Mouse (Mus musculus): ENCODE results near the gene Lama2. TPM values are rescaled to one million over a fixed set of nuclear protein-coding genes. Genes with fewer than 3 reads are reported as not detected.

The Lama2 gene
- 4.7 and 6.1 TPM in 2 replicates for polyA plus RNA-seq (2015; fragmentation: Nextera tagmentation; extraction: Ambion mirVana)

- H3K36me3 ChIP-seq (ENCODE audit: control insufficient read depth, insufficient read depth, low read length): no peaks in the 10 kb centered on the region
- no peak within 1 kb of the TSS for H3K27ac ChIP-seq (ENCODE audit: low read length)
- no peak within 1 kb of the TSS for H3K4me2 ChIP-seq (ENCODE audit: low read depth, low read length)
- no peak for ATAC-seq
- no peak within 1 kb of the TSS for H3K4me3 ChIP-seq (ENCODE audit: low read length)
- H3K4me1 ChIP-seq (ENCODE audit: control insufficient read depth, insufficient read depth, low read length): peaks cover 3% of the 10 kb centered on the region; the same call in 1 of the 2 replicates
- no peaks in the 10 kb centered on the region for H3K27me3 ChIP-seq (replicated peaks; ENCODE audit: control insufficient read depth, insufficient read depth, low read length)
- no peaks in the 10 kb centered on the region for H3K9me3 ChIP-seq (ENCODE audit: control insufficient read depth, low read length)
- H3K9ac ChIP-seq (ENCODE audit: low read depth, low read length): no peak within 1 kb of the TSS
- 92% methylated on average over 3 of the region's 3 CpGs for WGBS
Observed at GRCm38 (mm10) chr10:27619658-27620057, at the start of gene Lama2. Gene Lama2, minus strand, starts transcription at chr10:27619758.

GRCm38 (mm10) chr10:27664391-27664790 lies 44.8 kb upstream of the Lama2 start:
- 87% methylated on average over 1 of the region's 1 CpGs for WGBS
- no peak overlapping the region for H3K4me2 ChIP-seq (ENCODE audit: low read depth, low read length)
- H3K36me3 ChIP-seq (ENCODE audit: control insufficient read depth, insufficient read depth, low read length): no peaks in the 10 kb centered on the region
- no peak overlapping the region for H3K9ac ChIP-seq (ENCODE audit: low read depth, low read length)
- no peaks in the 10 kb centered on the region for H3K4me1 ChIP-seq (ENCODE audit: control insufficient read depth, insufficient read depth, low read length)
- no peak overlapping the region for H3K4me3 ChIP-seq (ENCODE audit: low read length)
- ATAC-seq: no peak
- no peak overlapping the region for H3K27ac ChIP-seq (ENCODE audit: low read length)
- H3K27me3 ChIP-seq (replicated peaks; ENCODE audit: control insufficient read depth, insufficient read depth, low read length): no peaks in the 10 kb centered on the region
- no peaks in the 10 kb centered on the region for H3K9me3 ChIP-seq (ENCODE audit: control insufficient read depth, low read length)

GRCm38 (mm10) chr10:27663396-27663795 lies 43.8 kb upstream of the Lama2 start:
- ATAC-seq: no peak
- H3K27ac ChIP-seq (ENCODE audit: low read length): no peak overlapping the region
- no peaks in the 10 kb centered on the region for H3K27me3 ChIP-seq (replicated peaks; ENCODE audit: control insufficient read depth, insufficient read depth, low read length)
- WGBS: 32% methylated on average over 1 of the region's 1 CpGs
- no peak overlapping the region for H3K4me2 ChIP-seq (ENCODE audit: low read depth, low read length)
- no peak overlapping the region for H3K9ac ChIP-seq (ENCODE audit: low read depth, low read length)
- no peaks in the 10 kb centered on the region for H3K9me3 ChIP-seq (ENCODE audit: control insufficient read depth, low read length)
- no peaks in the 10 kb centered on the region for H3K36me3 ChIP-seq (ENCODE audit: control insufficient read depth, insufficient read depth, low read length)
- no peak overlapping the region for H3K4me3 ChIP-seq (ENCODE audit: low read length)
- H3K4me1 ChIP-seq (ENCODE audit: control insufficient read depth, insufficient read depth, low read length): no peaks in the 10 kb centered on the region

- Histone ChIP-seq H3K4me3 (ENCODE audit: low read length) (no peak overlapping the region), H3K4me1 (ENCODE audit: control insufficient read depth, insufficient read depth, low read length) (0 out of 2 replicates have a peak, but pooled peaks cover 3% of the 10 kb centered on the region), H3K4me2 (ENCODE audit: low read depth, low read length) (no peak overlapping the region), H3K36me3 (ENCODE audit: control insufficient read depth, insufficient read depth, low read length) (no peaks in the 10 kb centered on the region), H3K27ac (ENCODE audit: low read length) (no peak overlapping the region), H3K9me3 (ENCODE audit: control insufficient read depth, low read length) (no peaks in the 10 kb centered on the region), H3K27me3 (replicated peaks; ENCODE audit: control insufficient read depth, insufficient read depth, low read length) (no peaks in the 10 kb centered on the region), H3K9ac (ENCODE audit: low read depth, low read length) (no peak overlapping the region)
- no peak for ATAC-seq
- WGBS: 86% methylated on average over 4 of the region's 4 CpGs
Observed at GRCm38 (mm10) chr10:27654164-27654563, 34.6 kb upstream of the Lama2 start.

GRCm38 (mm10) chr10:27652694-27653335 lies 33.3 kb upstream of the Lama2 start:
- H3K4me1 ChIP-seq (ENCODE audit: control insufficient read depth, insufficient read depth, low read length): 0 out of 2 replicates have a peak, but pooled peaks cover 3% of the 10 kb centered on the region
- no peaks in the 10 kb centered on the region for H3K27me3 ChIP-seq (replicated peaks; ENCODE audit: control insufficient read depth, insufficient read depth, low read length)
- H3K4me3 ChIP-seq (ENCODE audit: low read length): no peak overlapping the region
- H3K36me3 ChIP-seq (ENCODE audit: control insufficient read depth, insufficient read depth, low read length): no peaks in the 10 kb centered on the region
- H3K9me3 ChIP-seq (ENCODE audit: control insufficient read depth, low read length): no peaks in the 10 kb centered on the region
- peak; percentile 68; the same call in 1 of the 2 replicates for ATAC-seq
- H3K4me2 ChIP-seq (ENCODE audit: low read depth, low read length): no peak overlapping the region
- no peak overlapping the region for H3K27ac ChIP-seq (ENCODE audit: low read length)
- H3K9ac ChIP-seq (ENCODE audit: low read depth, low read length): no peak overlapping the region
- 62% methylated on average over 8 of the region's 8 CpGs for WGBS

GRCm38 (mm10) chr10:27635721-27636120 lies 16.2 kb upstream of the Lama2 start:
- 63% methylated on average over 2 of the region's 2 CpGs for WGBS
- H3K4me1 ChIP-seq (ENCODE audit: control insufficient read depth, insufficient read depth, low read length): no peaks in the 10 kb centered on the region
- no peak overlapping the region for H3K4me2 ChIP-seq (ENCODE audit: low read depth, low read length)
- no peak overlapping the region for H3K4me3 ChIP-seq (ENCODE audit: low read length)
- no peak overlapping the region for H3K9ac ChIP-seq (ENCODE audit: low read depth, low read length)
- H3K36me3 ChIP-seq (ENCODE audit: control insufficient read depth, insufficient read depth, low read length): no peaks in the 10 kb centered on the region
- H3K9me3 ChIP-seq (ENCODE audit: control insufficient read depth, low read length): no peaks in the 10 kb centered on the region
- no peak for ATAC-seq
- H3K27ac ChIP-seq (ENCODE audit: low read length): no peak overlapping the region
- H3K27me3 ChIP-seq (replicated peaks; ENCODE audit: control insufficient read depth, insufficient read depth, low read length): no peaks in the 10 kb centered on the region

- no peak for ATAC-seq
- H3K36me3 ChIP-seq (ENCODE audit: control insufficient read depth, insufficient read depth, low read length): no peaks in the 10 kb centered on the region
- no peak overlapping the region for H3K27ac ChIP-seq (ENCODE audit: low read length)
- 89% methylated on average over 4 of the region's 4 CpGs for WGBS
- H3K4me3 ChIP-seq (ENCODE audit: low read length): no peak overlapping the region
- H3K9me3 ChIP-seq (ENCODE audit: control insufficient read depth, low read length): no peaks in the 10 kb centered on the region
- no peaks in the 10 kb centered on the region for H3K4me1 ChIP-seq (ENCODE audit: control insufficient read depth, insufficient read depth, low read length)
- no peak overlapping the region for H3K4me2 ChIP-seq (ENCODE audit: low read depth, low read length)
- H3K27me3 ChIP-seq (replicated peaks; ENCODE audit: control insufficient read depth, insufficient read depth, low read length): no peaks in the 10 kb centered on the region
- H3K9ac ChIP-seq (ENCODE audit: low read depth, low read length): no peak overlapping the region
Observed at GRCm38 (mm10) chr10:27631002-27631401, 11.4 kb upstream of the Lama2 start.

- Histone ChIP-seq H3K4me3 (ENCODE audit: low read length) (no peak overlapping the region), H3K27me3 (replicated peaks; ENCODE audit: control insufficient read depth, insufficient read depth, low read length) (no peaks in the 10 kb centered on the region), H3K36me3 (ENCODE audit: control insufficient read depth, insufficient read depth, low read length) (no peaks in the 10 kb centered on the region), H3K9me3 (ENCODE audit: control insufficient read depth, low read length) (no peaks in the 10 kb centered on the region), H3K4me1 (ENCODE audit: control insufficient read depth, insufficient read depth, low read length) (no peaks in the 10 kb centered on the region; the same call in 1 of the 2 replicates), H3K27ac (ENCODE audit: low read length) (no peak overlapping the region), H3K9ac (ENCODE audit: low read depth, low read length) (no peak overlapping the region), H3K4me2 (ENCODE audit: low read depth, low read length) (no peak overlapping the region)
- ATAC-seq: no peak
- 70% methylated on average over 9 of the region's 9 CpGs for WGBS
Observed at GRCm38 (mm10) chr10:27621697-27622449, 2.3 kb upstream of the Lama2 start.

- no peak for ATAC-seq
- H3K9ac ChIP-seq (ENCODE audit: low read depth, low read length): no peak overlapping the region
- H3K36me3 ChIP-seq (ENCODE audit: control insufficient read depth, insufficient read depth, low read length): no peaks in the 10 kb centered on the region
- H3K27ac ChIP-seq (ENCODE audit: low read length): no peak overlapping the region
- no peaks in the 10 kb centered on the region for H3K9me3 ChIP-seq (ENCODE audit: control insufficient read depth, low read length)
- H3K4me3 ChIP-seq (ENCODE audit: low read length): no peak overlapping the region
- 90% methylated on average over 4 of the region's 4 CpGs for WGBS
- H3K4me2 ChIP-seq (ENCODE audit: low read depth, low read length): no peak overlapping the region
- H3K27me3 ChIP-seq (replicated peaks; ENCODE audit: control insufficient read depth, insufficient read depth, low read length): no peaks in the 10 kb centered on the region
- H3K4me1 ChIP-seq (ENCODE audit: control insufficient read depth, insufficient read depth, low read length): peaks cover 3% of the 10 kb centered on the region; the same call in 1 of the 2 replicates
Observed at GRCm38 (mm10) chr10:27617522-27618020, 2.0 kb downstream of the Lama2 start.

All from intestine, embryonic 16.5 days (tissue).